Mouse (Mus musculus) embryonic facial prominence, embryonic 12.5 days (tissue): ENCODE results near the gene Adh1. TPM values are rescaled to one million over a fixed set of nuclear protein-coding genes. Genes with fewer than 3 reads are reported as not detected.

Experiments used
- ATAC-seq: fragments of 200-750 bp; cut with Nextera tagmentation; 2 replicates; pipeline ENCODE4 v1.8.0; 2017; ENCODE audit not compliant: insufficient number of reproducible peaks, insufficient read depth, low FRiP score, low TSS enrichment
- H3K27ac ChIP-seq: fragments of 300-500 bp; sonication (generic); 2 replicates; pipeline ENCODE4 v1.5.1; 2016; ENCODE audit warnings: mild to moderate bottlenecking
- H3K27me3 ChIP-seq: fragments of 300-500 bp; sonication (generic); 2 replicates; pipeline ENCODE4 v1.6.1; 2016; ENCODE audit warnings: mild to moderate bottlenecking, moderate library complexity
- H3K36me3 ChIP-seq: fragments of 300-500 bp; sonication (generic); 2 replicates; pipeline ENCODE4 v1.6.1; 2016; ENCODE audit warnings: mild to moderate bottlenecking
- H3K4me1 ChIP-seq: fragments of 300-500 bp; sonication (generic); 2 replicates; pipeline ENCODE4 v1.6.1; 2016
- H3K4me2 ChIP-seq: fragments of 300-500 bp; sonication (generic); replicated peaks from 2 replicates; pipeline ENCODE4 v1.6.1; 2016; ENCODE audit warnings: mild to moderate bottlenecking, moderate library complexity
- H3K4me3 ChIP-seq: fragments of 300-500 bp; sonication (generic); 2 replicates; pipeline ENCODE4 v1.5.1; 2016; ENCODE audit warnings: mild to moderate bottlenecking
- H3K9ac ChIP-seq: fragments of 300-500 bp; sonication (generic); 2 replicates; pipeline ENCODE4 v1.6.1; 2016; ENCODE audit warnings: mild to moderate bottlenecking, moderate library complexity
- H3K9me3 ChIP-seq: fragments of 300-500 bp; sonication (generic); 2 replicates; pipeline ENCODE4 v1.6.1; 2016; ENCODE audit warnings: mild to moderate bottlenecking, moderate library complexity
- WGBS: fragments of 180-500 bp; shearing (Covaris S2); methylation state at CpG from one replicate; pipeline ENCODE4 v1.1.7; 2016; 5-methylcytosine and 5-hydroxymethylcytosine counted together
- polyA plus RNA-seq: library from polyadenylated mRNA; unstranded; fragments of >200 nt; fragmentation: Nextera tagmentation; extraction: Ambion mirVana; gene quantifications from 2 replicates; pipeline ENCODE4 v1.2.1, GENCODE M21; 2016

The Adh1 gene
- polyA plus RNA-seq, 1 experiment from 2014 or later, result 0.58 TPM

DNA sequence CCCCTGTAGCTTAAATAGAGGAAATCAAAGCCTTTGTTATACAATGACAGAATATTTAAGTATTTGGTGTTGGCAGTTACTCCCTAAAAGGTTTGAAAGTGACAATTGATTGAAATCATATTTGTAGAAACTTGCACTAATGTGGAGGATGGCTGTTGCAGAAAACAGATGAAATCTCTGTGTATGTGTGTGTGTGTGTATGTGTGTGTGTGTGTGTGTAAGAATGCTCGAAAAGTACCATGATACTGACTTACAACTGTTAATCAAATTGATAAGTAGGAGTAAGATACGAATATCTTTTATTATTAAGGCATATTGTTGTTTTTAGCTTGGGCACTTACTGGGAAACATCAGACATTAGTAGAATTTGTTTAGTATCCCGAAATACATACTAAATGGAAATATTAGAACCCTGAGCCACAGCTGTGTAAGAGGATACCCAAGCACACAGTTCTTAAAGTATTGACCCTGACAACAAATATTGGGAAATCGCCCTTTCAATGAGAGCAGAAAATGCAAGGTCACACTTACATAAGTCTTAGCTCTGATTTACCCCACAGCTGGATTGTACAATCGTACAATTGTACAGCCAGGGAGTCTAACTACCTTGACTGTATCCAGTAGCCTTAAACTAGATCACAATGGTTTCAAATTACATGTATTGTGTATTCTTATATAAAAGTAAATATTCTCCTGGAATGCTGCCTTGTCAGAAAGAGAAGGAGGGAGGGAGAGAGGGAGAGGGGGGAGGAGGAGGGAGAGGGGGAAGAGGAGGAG lies 2.6 kb downstream of the Adh1 start:
- no peak overlapping the region for H3K27ac ChIP-seq
- no peak for ATAC-seq
- no peaks in the 10 kb centered on the region for H3K9me3 ChIP-seq
- H3K4me3 ChIP-seq, result no peak overlapping the region
- WGBS, result 68% methylated on average over 5 of the region's 5 CpGs
- no peak overlapping the region for H3K4me2 ChIP-seq
- H3K36me3 ChIP-seq, result no peaks in the 10 kb centered on the region
- H3K27me3 ChIP-seq, result no peaks in the 10 kb centered on the region
- H3K9ac ChIP-seq, result no peak overlapping the region
- no peaks in the 10 kb centered on the region for H3K4me1 ChIP-seq

DNA sequence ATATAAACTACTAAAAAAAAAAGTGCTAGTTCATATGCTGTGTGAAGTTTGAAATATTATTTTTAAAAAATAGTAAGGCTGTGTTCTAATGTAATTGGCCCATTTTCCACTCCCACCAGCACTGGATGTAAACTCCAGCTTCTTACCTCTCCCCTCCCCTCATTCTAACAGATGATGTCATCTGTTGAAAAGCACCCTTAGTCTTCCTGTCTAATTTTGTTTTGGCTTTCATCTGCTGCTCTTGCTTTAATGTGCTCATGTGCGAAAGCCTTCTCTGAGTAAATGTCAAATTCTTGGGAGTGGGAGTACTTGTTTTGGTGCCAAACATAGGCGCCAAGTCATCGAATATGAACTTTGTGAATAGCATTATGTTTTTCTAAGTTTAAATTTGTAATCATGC lies 3.9 kb downstream of the Adh1 start:
- WGBS, result 63% methylated on average over 3 of the region's 3 CpGs
- no peak overlapping the region for H3K4me2 ChIP-seq
- no peak overlapping the region for H3K9ac ChIP-seq
- no peaks in the 10 kb centered on the region for H3K9me3 ChIP-seq
- H3K4me3 ChIP-seq, result no peak overlapping the region
- H3K4me1 ChIP-seq, result no peaks in the 10 kb centered on the region
- H3K27ac ChIP-seq, result no peak overlapping the region
- ATAC-seq, result no peak
- no peaks in the 10 kb centered on the region for H3K36me3 ChIP-seq
- H3K27me3 ChIP-seq, result no peaks in the 10 kb centered on the region

DNA sequence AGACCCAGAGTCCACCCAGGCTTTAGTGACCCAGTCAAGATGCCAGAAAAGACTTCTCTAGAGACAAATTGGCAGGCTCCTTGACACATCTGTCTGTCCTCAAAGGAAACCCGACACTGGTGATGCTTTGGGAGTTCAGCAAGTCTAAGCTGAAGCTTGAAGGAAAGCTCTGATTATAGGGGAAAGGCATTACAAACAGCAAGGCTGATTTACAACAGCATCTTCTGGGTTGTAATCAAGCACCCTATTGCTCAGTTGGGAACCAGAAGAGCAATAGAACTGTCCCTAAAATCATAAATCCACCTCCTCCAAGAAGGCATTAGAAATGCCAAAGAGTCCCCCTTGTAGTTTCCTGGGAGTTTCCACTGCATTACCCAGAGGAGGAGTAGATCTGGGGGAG lies 9.7 kb downstream of the Adh1 start:
- Histone ChIP-seq H3K4me1 (0 out of 2 replicates have a peak, but pooled peaks cover 9% of the 10 kb centered on the region), H3K4me2 (no peak overlapping the region), H3K27ac (no peak overlapping the region), H3K9me3 (no peaks in the 10 kb centered on the region), H3K9ac (no peak overlapping the region), H3K4me3 (no peak overlapping the region), H3K36me3 (no peaks in the 10 kb centered on the region), H3K27me3 (no peaks in the 10 kb centered on the region)
- ATAC-seq, result no peak
- 34% methylated on average over 1 of the region's 1 CpGs for WGBS

DNA sequence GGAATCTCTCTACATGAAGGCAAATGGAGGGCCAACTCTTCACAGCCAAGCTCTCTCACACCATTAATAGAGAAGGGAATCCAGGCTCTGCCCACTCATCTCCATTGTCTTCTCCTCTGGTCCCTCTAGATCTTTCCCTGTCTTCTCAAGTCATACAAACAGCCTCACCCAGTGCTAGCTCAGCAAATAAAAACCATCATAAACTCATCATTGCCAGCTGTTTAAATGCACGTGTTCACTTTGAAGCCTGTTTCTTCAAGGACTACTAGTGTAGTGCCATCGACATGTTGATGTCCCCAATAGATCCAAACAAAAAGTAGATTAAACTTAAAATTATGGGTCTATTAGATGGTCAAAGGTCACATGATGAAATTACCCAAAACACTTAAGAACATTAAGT lies 10.5 kb downstream of the Adh1 start:
- Histone ChIP-seq H3K27me3 (no peaks in the 10 kb centered on the region), H3K4me3 (no peak overlapping the region), H3K9me3 (no peaks in the 10 kb centered on the region), H3K36me3 (no peaks in the 10 kb centered on the region), H3K4me2 (no peak overlapping the region), H3K9ac (no peak overlapping the region), H3K27ac (no peak overlapping the region), H3K4me1 (0 out of 2 replicates have a peak, but pooled peaks cover 9% of the 10 kb centered on the region)
- ATAC-seq, result no peak
- 80% methylated on average over 2 of the region's 2 CpGs for WGBS

DNA sequence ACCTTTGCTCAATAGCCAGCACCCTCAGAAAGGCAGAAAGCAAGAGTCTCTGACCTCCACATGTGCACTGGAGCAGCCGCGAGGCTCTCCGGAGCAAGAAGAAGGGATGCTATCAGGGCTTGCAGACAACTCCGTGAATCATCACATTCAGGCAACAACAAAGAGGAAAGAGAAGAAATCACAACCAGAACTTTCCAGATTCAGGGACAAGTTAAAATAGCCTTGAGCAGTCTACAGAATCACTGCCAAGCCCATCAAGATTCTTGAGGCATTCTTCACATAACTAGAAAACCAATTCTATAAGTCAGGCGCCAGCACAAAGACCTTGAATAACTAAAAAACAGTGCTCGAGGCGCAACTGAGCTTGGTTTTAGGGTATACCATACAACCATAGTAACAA lies 12.3 kb downstream of the Adh1 start:
- Histone ChIP-seq H3K4me3 (no peak overlapping the region), H3K9ac (no peak overlapping the region), H3K27me3 (no peaks in the 10 kb centered on the region), H3K4me2 (no peak overlapping the region), H3K27ac (no peak overlapping the region), H3K4me1 (0 out of 2 replicates have a peak, but pooled peaks cover 9% of the 10 kb centered on the region), H3K36me3 (no peaks in the 10 kb centered on the region), H3K9me3 (no peaks in the 10 kb centered on the region)
- 81% methylated on average over 7 of the region's 7 CpGs for WGBS
- no peak for ATAC-seq

DNA sequence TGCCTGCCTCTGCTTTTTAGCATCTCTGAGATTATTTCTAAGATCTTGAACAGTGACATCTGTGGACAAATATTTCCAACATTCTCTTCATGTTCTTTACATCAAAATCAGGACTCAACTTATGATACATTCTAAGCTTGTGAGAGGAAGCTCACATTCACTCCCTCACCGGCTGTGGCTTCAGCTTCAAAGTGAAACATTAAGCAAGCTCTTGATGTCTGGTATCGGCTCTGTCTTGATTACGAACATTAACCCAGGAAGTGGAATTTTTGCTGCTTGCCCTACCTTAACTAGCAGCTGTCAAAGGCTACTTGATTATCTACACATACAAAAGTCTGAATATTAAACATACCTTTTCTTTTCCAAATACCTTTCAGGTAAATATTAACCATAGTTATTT lies 14.3 kb downstream of the Adh1 start:
- 67% methylated on average over 3 of the region's 3 CpGs for WGBS
- Histone ChIP-seq H3K9ac (no peak overlapping the region), H3K4me2 (no peak overlapping the region), H3K4me3 (no peak overlapping the region), H3K36me3 (no peaks in the 10 kb centered on the region), H3K9me3 (no peaks in the 10 kb centered on the region), H3K4me1 (0 out of 2 replicates have a peak, but pooled peaks cover 9% of the 10 kb centered on the region), H3K27ac (no peak overlapping the region), H3K27me3 (no peaks in the 10 kb centered on the region)
- ATAC-seq, result no peak

DNA sequence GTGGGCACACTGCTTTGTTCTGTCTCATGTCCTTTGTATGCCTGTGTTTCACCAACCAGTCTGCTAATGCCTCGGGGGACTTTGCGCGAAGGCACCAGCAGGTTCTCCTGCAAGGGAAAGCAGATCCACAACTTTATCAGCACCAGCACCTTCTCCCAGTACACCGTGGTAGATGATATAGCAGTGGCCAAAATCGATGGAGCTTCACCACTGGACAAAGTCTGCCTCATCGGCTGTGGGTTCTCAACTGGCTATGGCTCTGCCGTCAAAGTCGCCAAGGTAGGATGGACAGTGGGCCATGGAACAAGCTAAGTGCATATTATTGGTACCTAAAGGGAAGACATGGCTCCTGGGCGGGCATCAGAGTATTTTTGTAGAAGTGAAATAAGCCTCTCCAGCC lies 21.8 kb downstream of the Adh1 start:
- H3K27me3 ChIP-seq, result no peaks in the 10 kb centered on the region
- no peak for ATAC-seq
- no peaks in the 10 kb centered on the region for H3K36me3 ChIP-seq
- no peak overlapping the region for H3K4me3 ChIP-seq
- 89% methylated on average over 9 of the region's 9 CpGs for WGBS
- H3K27ac ChIP-seq, result no peak overlapping the region
- H3K4me2 ChIP-seq, result no peak overlapping the region
- H3K4me1 ChIP-seq, result no peaks in the 10 kb centered on the region
- H3K9ac ChIP-seq, result no peak overlapping the region
- no peaks in the 10 kb centered on the region for H3K9me3 ChIP-seq

DNA sequence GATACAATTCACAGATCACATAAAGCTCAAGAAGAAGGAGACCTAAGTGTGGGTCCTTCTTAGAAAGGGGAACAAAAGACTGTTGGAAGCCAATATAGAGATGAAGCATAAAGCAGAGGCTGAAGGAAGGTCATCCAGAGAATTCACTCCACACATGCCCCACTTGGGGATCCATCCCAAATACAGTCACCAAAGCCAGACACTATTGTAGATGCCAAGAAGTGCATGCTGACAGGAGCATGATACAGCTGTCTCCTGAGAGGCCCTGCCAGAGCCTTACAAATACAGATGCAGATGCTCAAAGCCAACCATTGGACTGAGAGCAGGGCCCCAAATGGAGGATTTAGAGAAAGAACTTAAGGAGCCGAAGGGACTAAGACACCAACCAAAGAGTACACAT lies 23.0 kb downstream of the Adh1 start:
- ATAC-seq, result no peak

DNA sequence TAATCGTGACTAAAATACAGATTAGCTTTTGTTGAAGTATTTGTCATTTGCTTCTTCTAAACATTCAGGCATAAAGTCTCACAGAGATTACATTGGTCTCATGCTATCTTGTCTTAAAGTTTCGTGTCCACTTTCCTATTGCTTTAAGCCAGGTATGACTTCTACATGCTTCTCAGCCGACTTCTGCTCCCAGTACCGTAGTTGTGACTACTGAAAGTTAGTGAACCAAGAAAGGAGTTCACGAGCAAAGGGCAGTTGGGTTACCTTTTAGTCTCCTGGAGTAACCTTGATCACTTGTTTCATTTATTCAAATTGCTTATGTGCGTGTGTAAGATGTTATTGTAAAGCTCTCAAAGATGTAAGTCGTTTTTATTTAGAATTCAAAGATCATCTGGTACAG lies 25.2 kb downstream of the Adh1 start:
- no peaks in the 10 kb centered on the region for H3K36me3 ChIP-seq
- H3K9ac ChIP-seq, result no peak overlapping the region
- no peaks in the 10 kb centered on the region for H3K27me3 ChIP-seq
- no peaks in the 10 kb centered on the region for H3K4me1 ChIP-seq
- H3K27ac ChIP-seq, result no peak overlapping the region
- no peaks in the 10 kb centered on the region for H3K9me3 ChIP-seq
- WGBS, result 91% methylated on average over 7 of the region's 7 CpGs
- no peak for ATAC-seq
- H3K4me3 ChIP-seq, result no peak overlapping the region
- H3K4me2 ChIP-seq, result no peak overlapping the region

More for the DNA sequence above, 23.0 kb downstream of the Adh1 start:
- no peak overlapping the region for H3K4me3 ChIP-seq
- H3K9me3 ChIP-seq, result no peaks in the 10 kb centered on the region
- WGBS, result 86% methylated on average over 1 of the region's 1 CpGs
- no peak overlapping the region for H3K9ac ChIP-seq
- H3K4me2 ChIP-seq, result no peak overlapping the region
- no peaks in the 10 kb centered on the region for H3K4me1 ChIP-seq
- H3K36me3 ChIP-seq, result no peaks in the 10 kb centered on the region
- H3K27me3 ChIP-seq, result no peaks in the 10 kb centered on the region
- H3K27ac ChIP-seq, result no peak overlapping the region

DNA sequence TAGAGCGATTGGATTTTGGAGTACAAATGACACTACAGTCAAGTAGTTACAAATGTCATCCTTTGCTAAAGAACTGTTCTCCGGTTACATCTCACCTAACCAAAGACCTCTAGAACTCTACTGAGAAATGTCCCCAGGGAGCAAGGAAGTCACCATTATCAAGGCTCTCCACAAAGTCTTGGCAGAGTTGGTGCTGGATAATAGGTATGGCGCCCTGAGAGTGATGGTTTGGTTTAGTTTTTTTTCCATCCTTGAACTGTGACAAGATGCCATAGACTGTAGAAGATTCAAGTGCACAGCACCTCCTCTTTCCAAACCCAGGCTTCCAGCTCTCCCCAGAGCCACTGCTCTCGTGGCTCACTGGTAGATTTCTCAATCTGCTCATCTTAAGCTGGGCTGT lies 26.9 kb downstream of the Adh1 start:
- no peak for ATAC-seq
- Histone ChIP-seq H3K9me3 (no peaks in the 10 kb centered on the region), H3K4me3 (no peak overlapping the region), H3K4me1 (no peaks in the 10 kb centered on the region), H3K36me3 (no peaks in the 10 kb centered on the region), H3K9ac (no peak overlapping the region), H3K27me3 (no peaks in the 10 kb centered on the region), H3K27ac (no peak overlapping the region), H3K4me2 (no peak overlapping the region)
- WGBS, result 86% methylated on average over 4 of the region's 4 CpGs

DNA sequence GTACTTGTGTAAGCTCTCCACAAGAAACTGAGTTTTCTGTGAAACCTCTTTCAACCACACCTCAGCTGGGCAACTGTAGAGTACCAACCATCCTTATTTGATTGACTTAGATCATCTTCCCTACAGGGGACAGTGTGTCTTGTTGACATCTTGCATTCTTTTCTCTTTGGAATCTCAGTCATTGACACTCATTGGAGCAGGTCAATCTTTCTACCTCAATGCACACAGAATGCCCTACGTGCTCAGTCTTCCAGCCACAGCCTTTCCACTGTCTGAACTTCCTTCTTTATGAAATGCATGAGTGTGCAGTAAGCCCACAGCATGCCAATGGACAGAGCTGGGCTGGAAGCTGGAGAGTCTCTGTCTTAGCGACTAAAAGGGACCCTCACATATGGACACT lies 29.9 kb downstream of the Adh1 start:
- 78% methylated on average over 2 of the region's 2 CpGs for WGBS
- Histone ChIP-seq H3K27ac (no peak overlapping the region), H3K4me3 (no peak overlapping the region), H3K4me1 (no peaks in the 10 kb centered on the region), H3K9me3 (no peaks in the 10 kb centered on the region), H3K9ac (no peak overlapping the region), H3K4me2 (no peak overlapping the region), H3K36me3 (no peaks in the 10 kb centered on the region), H3K27me3 (no peaks in the 10 kb centered on the region)
- no peak for ATAC-seq

DNA sequence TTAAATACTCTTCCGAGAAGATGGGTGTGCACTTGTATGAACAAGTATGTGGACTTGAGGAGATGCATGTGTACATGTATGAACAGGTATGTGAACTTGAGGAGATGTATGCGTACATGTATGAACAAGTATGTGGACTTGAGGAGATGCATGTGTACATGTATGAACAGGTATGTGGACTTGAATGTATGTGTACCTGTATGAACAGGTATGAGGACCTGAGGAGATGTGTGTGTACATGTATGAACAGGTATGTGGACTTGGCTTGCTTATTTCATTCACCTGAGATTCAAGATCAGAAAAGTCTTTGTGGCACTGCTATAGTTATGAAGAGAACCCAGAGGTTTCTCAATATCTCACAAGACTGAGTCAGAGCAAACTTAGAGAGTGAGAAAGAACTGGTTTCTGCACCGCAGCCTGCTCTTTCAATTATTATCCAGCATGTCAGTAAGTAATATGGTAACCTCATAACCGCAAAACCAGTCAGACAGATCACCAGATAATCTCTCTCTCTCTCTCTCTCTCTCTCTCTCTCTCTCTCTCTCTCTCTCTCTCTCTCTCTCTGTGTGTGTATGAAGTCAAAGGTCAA lies 30.8 kb downstream of the Adh1 start:
- ATAC-seq, result no peak
- H3K4me2 ChIP-seq, result no peak overlapping the region
- no peak overlapping the region for H3K9ac ChIP-seq
- no peak overlapping the region for H3K4me3 ChIP-seq
- H3K27me3 ChIP-seq, result no peaks in the 10 kb centered on the region
- no peak overlapping the region for H3K27ac ChIP-seq
- no peaks in the 10 kb centered on the region for H3K9me3 ChIP-seq
- H3K4me1 ChIP-seq, result no peaks in the 10 kb centered on the region
- 92% methylated on average over 4 of the region's 4 CpGs for WGBS
- H3K36me3 ChIP-seq, result no peaks in the 10 kb centered on the region
